Mouse (Mus musculus) B cell, adult 2 months (primary cell): ENCODE measurements around the gene Cdhr3.
"Not testable (repeated sequence)": the region's sequence is repeated elsewhere in the genome, so short reads cannot be mapped to it uniquely, and the experiment has no call there.

ENCODE experiments used
- DNase-seq, 2 experiments: peaks; one replicate each; pipeline ENCODE4 v3.0.0; 2022

Gene Cdhr3

DNA sequence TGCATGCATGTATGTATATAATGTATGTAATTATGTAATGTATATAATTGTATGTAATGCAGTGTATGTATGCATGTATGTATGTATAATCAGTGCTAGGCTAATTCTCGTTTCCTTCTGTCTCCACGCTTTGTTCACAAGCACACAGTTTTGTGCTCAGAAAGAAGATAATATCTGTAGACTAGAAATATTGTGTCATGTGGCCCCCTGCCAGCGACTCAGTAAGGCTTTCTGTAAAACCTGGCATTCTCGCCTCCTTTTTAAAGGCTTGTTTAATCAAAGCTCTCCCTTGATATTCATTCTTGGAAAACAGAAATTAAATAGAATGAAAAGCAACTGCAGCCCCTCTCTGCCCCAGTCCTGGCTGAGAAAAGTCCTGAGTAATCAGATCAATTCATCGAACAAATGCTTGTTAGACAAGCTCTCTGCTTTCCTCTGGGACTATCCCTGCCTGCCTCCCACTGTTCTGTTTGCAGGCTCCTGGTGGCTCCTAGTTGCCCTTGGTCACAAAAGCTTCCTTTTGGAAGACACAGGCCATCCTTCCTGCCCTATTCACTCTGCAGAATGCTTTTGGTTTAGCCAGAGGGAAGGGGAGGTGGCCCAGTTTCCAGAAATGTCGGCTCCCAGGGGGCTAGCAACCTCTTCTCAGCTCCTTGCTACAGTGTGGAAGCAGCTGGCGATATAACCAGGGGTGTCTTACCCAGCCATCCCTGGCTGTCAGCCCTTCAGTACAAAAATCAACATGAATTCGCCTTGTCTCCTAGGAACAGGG is 20.6 kb downstream of the Cdhr3 start:
- no peak for DNase-seq

DNA sequence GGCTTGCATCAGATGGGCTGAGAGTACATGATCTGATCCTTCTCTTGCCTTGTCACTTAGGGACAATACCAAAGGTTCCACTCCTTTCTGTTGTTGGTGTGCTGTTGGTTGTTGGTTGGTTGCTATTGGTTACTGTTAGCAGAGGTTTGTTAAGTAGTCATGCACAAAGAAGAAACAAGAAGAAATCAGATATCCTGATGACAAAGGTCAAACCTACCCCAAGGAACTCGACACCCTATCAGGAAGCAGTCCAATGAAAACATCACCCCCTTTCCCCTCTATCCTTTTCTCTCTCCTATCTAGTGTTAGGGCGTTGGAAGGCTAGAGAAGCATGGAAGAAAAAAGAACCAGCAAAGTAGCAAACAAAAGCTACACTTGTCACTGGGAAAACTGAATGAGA is 23.7 kb downstream of the Cdhr3 start:
- DNase-seq, result no peak

DNA sequence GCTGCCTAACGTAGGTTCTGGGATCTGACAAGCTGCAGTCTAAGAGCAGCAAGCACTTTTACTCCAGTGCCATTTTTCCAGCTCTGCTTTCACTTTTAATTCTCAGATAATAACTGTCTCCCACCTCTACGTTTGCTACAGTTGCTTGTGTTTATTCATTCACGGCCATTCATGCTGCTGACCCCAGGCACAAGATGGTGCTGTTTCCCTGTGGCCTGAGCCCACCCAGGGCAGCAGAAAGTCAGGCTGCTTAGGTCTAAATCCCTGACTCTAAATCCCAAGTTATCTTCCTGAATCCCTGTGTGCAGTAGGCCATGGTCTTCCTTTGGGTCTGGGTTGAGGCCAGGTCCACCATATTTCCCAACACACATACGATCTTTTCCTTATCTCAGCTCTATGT is 26.3 kb downstream of the Cdhr3 start:
- no peak for DNase-seq

DNA sequence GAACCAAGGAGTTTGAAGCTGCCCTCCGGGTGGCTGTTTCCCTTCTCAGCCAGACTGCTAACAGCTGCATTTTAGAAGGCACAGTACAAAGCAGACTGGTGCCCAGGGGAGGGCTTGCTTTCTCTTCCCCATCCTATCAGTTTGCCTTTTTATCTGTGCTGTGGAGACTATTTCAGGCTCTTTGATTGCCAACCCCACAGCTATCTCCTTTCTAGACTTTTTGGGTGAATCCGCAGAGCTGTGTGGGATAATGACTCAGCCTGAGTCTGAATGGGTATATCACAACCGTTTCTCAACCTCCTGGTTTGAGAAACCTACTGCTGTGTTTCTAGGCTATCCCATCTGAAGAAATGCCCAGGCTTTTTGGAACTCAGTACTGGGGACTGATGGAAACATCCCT is 27.5 kb downstream of the Cdhr3 start:
- no peak for DNase-seq

DNA sequence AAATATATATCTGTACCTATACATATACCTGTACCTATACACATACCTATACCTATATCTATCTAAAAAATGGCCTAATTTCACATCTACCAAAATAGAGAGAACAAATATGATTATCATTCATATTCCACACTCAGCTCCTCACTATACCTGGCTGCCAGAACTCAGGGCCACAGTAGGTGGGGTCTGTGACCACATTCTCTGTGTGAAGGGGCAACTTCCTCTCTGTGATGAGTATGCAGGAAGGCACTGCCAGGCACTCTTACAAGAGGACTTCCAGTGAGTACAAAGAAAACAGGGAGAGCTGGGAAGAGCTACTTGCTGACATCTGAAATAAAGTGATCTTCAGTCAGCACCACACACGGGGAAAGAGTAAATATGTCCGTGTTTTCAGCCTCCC is 28.4 kb downstream of the Cdhr3 start:
- DNase-seq, result no peak

DNA sequence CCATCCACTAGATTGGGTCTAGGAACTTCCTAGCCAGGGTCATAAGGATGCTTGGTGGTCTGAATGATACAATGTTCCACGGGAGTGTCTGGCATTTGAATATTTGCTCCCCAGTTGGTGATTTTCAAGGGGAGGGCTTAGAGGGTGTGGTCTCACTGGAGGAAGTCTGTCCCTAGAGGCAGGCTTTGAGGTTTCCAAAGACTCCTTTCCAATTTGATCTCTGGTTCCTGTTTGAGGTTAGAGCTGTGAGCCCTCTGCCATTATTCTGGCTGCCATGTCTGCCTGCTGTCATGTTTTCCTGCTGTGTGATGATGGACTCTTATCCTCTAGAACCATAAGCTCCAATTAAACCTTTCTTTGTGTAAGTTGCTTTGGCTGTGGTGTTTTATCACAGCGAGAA is 29.4 kb downstream of the Cdhr3 start:
- DNase-seq, result no peak

DNA sequence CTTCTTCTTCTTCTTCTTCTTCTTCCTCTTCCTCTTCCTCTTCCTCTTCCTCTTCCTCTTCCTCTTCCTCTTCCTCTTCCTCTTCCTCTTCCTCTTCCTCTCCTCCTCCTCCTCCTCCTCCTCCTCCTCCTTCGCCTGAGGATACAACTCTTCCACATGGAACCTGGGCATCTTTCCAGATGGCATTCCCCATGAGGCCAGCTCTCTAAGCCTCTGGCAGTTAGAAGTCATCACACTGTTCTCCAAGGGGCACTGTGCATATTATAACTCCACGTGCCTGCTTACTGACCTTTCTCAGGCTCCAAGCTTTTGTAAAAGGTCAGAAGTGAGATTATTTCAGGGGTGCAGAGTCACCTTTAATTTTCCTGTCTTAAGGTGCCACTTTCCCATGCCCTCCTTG is 30.3 kb downstream of the Cdhr3 start:
- DNase-seq, result not testable (repeated sequence)

DNA sequence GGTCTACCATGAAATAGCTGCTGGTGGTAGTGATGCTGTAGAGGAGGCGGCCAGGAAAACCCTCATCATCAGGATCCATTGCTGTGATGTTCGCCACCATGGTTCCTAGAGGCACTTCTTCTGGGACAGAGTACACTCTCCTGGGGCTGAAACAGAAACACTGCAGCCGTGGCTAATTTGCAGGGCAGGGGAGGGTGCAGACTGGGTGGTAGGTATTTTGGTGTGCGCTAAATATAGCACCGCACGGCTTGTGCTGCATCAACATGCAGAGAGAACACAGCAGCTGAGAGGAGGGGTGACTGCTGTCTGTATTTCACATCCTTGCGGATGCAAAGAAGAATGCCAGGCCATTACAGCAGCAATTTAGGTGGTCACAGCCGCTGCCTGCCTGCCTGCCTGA is 31.0 kb downstream of the Cdhr3 start:
- peak in 1 of 2 experiments; percentile 19 for DNase-seq

DNA sequence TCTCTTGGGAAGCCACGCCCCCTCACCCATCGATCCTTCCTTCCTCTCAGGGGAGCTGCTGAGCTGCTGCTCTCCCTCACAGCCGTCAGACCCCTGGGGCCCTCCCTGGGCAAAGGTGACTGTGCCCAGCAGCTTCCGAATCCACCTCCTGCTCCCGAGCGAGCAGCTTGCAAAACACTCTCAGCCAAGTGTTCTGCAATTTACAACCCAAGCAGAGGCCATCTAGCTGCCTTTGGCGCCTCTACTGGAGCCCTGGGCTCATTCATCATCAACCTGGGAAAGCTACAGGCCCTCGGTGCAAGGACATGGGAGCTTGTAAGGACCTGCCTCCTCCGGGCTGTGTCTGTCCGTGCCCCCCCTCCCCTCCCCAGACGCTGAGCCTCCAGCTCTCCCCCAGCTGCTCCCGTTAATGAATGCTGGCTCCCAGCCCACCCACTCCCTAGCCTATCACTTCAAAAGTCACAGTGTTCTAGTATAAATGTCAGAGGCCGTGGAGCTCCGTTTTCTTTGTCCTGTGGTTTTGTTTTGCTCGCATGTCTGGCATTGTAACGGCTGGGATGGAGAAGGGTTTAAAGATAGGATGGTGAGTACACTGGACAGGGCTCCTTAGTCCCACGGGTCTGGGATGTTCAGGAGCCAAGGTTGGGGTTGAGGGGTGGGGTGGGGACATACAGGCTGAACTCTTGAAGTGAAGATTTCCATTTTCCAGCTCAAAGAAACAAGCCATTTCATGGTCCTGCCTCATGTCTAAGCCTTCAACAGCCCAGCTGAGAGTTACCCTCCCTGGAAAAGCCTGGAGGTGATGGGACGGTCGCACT is 35.2 kb downstream of the Cdhr3 start:
- DNase-seq, result peak; percentile 46 to 50

DNA sequence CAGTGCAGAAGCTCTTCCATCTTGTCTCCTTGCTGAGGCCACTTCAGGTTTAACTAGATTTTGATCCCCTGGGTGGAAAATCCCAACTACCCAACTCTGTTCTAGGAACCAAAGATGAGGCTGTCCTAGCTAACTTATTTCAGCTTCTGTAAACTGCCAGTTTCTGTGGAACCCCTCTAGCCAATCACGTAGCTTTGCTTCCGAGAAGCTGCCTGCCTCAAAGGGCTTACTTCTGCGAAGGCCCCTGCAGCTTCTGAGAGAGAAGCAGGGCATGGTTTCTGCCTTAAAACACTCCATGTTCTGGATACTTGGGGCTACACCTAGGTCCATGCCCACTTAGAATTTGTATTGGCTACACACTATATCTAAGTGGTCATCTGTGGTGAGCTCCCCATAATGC is 36.1 kb downstream of the Cdhr3 start:
- DNase-seq, result no peak

DNA sequence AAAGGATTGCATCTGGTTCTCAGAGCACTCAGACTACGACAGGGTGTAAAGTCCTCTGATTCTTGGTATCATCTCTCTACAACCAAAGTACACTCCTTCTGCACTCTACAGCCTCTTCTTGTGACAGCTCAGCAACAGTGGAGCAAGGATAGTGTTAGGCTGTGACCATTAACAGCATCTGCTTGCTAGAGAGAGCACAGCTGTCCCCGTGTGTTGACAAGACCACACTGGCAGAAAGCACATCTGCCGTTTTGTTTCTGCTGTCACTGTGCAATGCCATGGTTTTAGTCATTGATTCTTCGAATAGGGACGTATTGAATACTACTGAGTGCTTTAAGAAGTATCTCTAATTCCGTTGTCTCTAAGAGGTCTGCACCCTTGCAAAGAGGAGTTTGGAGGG is 36.6 kb downstream of the Cdhr3 start:
- no peak for DNase-seq

DNA sequence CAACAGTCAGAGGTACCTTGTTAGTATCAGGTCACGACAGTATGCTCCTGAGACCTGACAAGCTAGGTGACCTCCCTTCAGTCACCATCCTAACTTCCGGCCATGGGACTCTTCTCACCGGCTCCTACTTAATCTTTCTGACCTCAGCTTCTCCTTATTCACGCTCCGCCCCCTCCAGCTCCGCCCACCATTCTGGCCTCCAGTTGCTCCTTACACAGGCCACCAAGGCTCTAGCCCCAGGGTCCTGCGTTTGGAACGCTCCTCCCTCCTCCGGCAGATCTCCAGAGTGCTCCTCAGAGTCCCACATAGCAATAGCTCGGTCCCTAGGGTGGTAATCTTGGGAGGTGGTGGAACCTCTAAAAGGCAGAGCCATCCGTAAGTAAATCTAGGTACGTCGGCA is 38.9 kb downstream of the Cdhr3 start:
- no peak for DNase-seq

DNA sequence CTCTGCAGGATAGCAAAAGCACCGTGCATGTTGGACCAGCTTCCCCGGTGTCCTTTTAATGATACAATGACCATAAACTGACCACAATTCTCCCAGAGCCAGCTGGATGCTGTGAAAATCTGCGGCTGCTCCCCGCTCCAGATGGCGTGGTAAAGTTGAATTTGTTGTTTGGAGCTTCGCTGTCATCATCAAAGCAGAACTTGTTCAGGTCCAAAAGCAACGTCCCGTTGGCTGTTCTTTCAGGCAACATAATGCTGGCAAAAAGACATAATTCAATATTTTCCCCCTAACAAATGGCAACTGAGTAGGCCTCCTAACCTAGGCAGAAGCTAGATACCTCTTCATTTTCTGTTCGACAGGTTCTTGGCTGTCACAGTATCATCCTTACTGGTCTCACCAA is 39.4 kb downstream of the Cdhr3 start:
- no peak for DNase-seq

DNA sequence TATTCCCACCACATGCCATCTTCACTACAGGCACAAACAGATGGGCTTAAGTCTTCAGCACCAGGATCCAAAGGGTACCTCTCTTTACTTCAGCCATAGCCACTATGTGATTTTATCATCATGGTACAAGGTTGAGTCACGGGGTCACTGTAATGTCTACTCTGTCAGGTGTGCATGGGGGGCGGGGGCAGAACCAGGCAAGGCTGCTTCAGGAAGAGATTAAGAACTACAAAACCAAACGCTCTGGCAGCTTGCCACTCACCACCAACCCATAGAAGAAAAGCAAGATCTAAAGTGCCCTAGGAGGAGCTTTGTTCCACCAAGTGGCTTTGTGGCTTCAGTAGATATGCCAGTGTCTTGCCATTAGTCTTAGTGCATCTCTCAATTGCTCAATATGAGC is 44.3 kb downstream of the Cdhr3 start:
- DNase-seq, result no peak

DNA sequence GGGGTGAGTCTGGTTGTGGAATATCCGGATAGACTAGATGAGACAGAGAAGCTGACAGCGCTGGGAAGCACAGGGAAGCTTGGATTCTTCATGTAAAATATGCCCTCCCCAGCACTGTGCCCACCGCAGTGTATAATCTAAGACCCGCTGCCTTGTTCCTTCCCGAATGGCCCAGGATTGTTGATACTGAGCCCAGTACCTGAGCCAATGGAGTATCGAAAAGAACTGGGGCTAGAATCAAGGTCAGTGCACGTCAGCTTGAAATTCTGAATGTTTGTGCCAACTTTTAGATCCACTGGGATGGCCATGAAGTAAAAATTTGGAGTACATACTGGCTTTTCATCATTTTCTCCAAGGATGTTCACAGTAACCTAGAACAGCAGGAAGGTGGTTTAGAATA is 46.2 kb downstream of the Cdhr3 start:
- DNase-seq, result no peak

DNA sequence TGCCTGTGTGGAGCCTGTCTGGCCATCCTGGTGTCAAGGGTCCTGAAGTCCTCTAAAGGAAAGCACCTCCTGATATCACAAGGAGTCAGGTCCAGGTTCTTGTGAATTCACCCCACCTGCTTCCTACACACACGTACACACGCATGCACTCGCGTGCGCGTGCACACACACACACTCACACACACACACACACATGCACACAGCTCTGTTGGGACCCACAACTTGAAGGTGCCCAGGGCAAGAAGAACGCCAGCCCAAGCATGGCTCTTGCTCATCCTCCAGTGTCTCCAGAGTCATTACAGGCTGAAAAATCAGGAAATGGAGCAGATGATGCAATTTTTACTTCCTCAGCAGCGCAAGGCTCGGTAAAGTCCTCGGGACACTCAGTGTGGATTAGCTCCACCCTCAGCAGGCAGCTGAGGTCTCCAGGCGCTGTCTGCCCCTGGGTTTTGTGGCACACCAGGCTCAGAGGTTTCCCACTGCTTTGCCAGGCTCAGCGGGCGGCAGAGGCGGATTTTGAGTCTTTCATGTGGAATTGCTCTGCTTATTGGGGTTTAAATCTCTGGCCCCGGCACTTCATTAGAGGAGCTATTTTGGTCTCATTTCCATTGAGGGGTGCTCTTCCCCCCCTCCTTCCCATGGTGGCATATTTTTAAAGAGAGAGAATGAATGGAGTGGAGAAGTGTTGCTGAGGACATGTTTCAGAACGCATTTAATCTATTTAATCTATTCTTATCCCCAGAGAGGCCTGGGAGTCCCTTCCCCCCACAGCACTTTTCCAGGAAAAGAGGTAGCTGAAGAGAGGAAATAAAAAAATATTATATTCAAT is 46.9 kb downstream of the Cdhr3 start:
- DNase-seq, result no peak

DNA sequence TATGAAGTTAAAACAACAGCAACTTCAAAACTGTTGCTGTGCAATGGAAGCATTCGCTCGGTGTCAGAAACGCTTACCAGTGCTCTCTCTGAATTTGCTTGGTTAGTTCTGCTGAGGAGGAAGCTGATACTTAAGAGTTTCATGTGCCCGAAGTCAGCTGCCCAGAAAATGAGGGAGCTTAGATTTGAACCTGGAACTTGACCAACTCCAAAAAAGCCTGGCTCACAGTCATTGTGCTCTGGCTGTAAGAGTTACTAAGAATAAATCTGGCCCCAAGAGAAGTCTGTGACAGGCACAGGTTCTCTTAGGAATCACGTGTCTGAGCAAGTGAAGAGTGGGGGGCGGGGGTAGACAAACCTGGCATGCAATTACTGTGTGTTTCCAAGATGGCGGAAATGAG is 51.2 kb downstream of the Cdhr3 start:
- no peak for DNase-seq

DNA sequence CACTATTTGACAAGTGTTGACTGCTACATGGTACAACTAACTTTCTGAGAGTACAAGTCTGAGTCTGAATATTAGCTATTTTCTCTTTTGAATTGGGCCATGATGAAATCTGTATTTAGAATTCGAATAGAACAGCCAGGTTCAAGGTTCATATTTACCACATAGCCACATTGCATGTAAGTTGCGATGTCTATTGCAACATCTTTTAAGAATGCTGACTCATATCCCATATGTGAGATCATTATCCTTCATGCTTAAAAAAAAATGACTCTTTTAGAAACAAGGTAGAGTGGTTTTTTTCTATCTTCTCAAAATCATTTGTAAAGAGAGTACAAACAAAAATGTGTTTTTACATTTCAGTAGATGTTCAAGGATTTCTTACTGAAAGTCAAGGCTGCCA is 51.9 kb downstream of the Cdhr3 start:
- no peak for DNase-seq

DNA sequence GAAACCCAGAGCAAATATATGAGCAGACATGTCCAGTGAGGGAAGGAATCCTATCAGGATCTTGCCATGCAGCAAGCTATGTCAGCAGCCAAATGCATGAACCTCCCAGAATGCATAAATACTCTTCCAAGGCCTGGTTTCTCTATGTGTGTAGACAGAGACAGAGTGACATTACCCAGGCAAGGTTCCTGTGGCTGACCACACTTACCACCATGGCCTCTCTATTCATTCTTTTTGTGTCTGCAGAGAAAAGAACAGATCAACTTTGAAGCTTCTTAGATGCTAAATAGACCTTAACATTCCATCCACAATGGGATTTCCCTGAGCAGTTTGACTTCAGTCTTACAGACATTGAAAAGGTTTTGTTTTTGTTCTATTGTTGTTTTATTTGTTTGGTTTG is 54.0 kb downstream of the Cdhr3 start:
- no peak for DNase-seq

DNA sequence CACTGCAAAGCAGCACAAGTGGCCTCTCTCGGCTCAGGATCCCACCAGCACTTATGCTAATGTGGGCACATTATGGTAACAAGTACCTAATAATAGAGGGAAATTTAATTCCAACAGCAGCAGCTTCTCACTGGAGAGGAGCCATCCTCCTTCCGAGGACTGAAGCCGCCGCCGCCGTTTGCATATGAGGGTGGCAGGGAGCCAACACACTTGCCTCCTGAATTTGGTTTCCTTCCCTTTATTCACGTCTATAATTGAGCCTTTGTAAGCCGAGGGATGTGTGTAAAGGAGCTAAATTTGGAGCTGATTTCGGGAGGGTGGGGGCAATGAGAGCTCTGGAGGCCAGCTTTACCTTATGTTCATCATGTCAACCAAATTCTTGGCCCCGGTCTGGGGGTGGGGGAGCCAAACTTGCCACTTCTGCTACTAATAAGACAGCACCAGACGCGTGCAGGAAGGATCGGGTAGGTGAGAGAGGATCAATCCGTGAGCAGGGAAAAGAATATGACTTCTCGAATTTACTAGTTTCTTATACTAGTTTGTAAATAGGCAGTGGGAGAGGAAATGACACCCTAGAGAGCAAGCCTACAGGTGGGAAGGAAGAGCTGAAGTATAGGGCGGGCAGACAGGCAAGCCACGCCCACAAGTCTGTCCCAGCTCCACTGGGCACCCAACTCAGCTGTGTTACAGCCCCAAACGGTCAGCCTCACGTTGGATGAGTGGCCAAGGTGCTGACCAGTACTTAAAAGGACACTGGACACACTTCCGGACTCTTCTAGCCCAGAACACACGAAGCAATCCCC is 56.8 kb downstream of the Cdhr3 start:
- DNase-seq, result peak; percentile 33 to 41

DNA sequence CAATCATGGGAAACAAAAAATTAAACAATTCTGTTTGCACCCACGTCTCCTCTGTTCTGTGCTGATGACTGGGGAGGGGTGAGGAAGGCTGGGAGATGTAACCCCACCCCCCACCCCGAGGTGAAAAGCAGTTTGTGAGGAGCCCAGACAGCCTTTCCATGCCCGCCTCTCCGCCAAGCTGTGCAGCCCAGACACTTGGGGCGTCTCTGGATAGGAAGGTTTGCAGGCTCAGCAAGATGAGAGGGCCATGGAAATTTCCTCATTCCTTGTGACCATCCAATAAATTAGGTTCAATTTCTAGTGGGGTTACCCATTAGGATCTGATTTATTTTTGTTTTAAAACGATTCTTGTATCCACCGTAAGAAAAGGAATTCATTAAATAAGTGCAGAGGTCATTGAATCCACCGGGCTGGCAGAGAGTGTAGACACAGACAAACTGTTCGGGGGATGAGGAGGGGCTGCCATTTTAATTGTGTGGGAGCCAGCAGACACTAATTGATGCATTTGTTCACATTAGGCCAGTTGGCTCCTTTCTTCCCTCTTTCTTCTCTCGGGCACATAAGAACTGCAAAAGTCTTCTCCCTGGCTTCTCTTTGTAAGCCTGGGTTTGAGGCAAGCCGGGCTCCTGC is 57.5 kb downstream of the Cdhr3 start:
- no peak for DNase-seq
